Comparison of ENCODE assay signal across 29 mouse cellular contexts in genomic region chr5:48662504-48662903, GRCm38 (mm10).
DNase-seq lines count a peak whose midpoint lies in the region; ATAC-seq and TF ChIP-seq lines count a peak whose summit lies in the region.
"Had no signal": no experiment of that assay in that cellular context is flagged by ENCODE, and none has a peak within 500 bp of the region (broad histone marks: within the 10 kb centered on the region; RNA-seq: fewer than 3 reads in every experiment).

No protein-coding gene starts in this region.

- no peak for TF ChIP-seq POLR2A in brain, embryonic 14.5 days (IDR thresholded peaks at IDR 0.05; ENCODE audit: borderline replicate concordance, extremely low read depth, insufficient read depth, insufficient read length, poor library complexity, severe bottlenecking)

- no peaks in the 10 kb centered on the region for H3K36me3 ChIP-seq in midbrain, embryonic 11.5 days (ENCODE audit: control insufficient read depth, insufficient read depth, low read length)
- no peaks in the 10 kb centered on the region for H3K36me3 ChIP-seq in midbrain, embryonic 10.5 days
- H3K36me3 ChIP-seq in midbrain, embryonic 15.5 days (replicated peaks): no peaks in the 10 kb centered on the region
- H3K36me3 ChIP-seq: embryonic facial prominence, embryonic 13.5 days; embryonic facial prominence, embryonic 15.5 days; forebrain, embryonic 10.5 days; forebrain, embryonic 12.5 days; G1E had no signal

- H3K9me3 ChIP-seq in midbrain, embryonic 11.5 days (ENCODE audit: control insufficient read depth, low read length): no peaks in the 10 kb centered on the region
- no peaks in the 10 kb centered on the region for H3K9me3 ChIP-seq in midbrain, embryonic 10.5 days (replicated peaks)
- H3K9me3 ChIP-seq in midbrain, embryonic 15.5 days: no peaks in the 10 kb centered on the region
- H3K9me3 ChIP-seq: embryonic facial prominence, embryonic 13.5 days; embryonic facial prominence, embryonic 15.5 days; forebrain, embryonic 10.5 days; forebrain, embryonic 12.5 days; G1E had no signal

- ATAC-seq in midbrain, embryonic 11.5 days (ENCODE audit: low FRiP score): peak; percentile 48; the same call in 1 of the 2 replicates
- ATAC-seq in midbrain, embryonic 15.5 days (replicated peaks): peak; percentile 72
- ATAC-seq: activated CD4-positive, CD25-positive, alpha-beta regulatory T cell, adult 4 months; CD4-positive, CD25-positive, alpha-beta regulatory T cell, adult 4 months; forebrain, embryonic 14.5 days; forebrain, embryonic 16.5 days; Patski had no signal

- no peaks in the 10 kb centered on the region for H3K4me1 ChIP-seq in midbrain, embryonic 11.5 days (ENCODE audit: control insufficient read depth, insufficient read depth, low read length)
- H3K4me1 ChIP-seq in midbrain, embryonic 10.5 days: no peaks in the 10 kb centered on the region
- H3K4me1 ChIP-seq in midbrain, embryonic 15.5 days: 0 out of 2 replicates have a peak, but pooled peaks cover 2% of the 10 kb centered on the region
- H3K4me1 ChIP-seq: embryonic facial prominence, embryonic 13.5 days; embryonic facial prominence, embryonic 15.5 days; forebrain, embryonic 10.5 days; forebrain, embryonic 12.5 days had no signal

- H3K27me3 ChIP-seq in midbrain, embryonic 11.5 days (ENCODE audit: control insufficient read depth, insufficient read depth, low read length): no peaks in the 10 kb centered on the region
- no peaks in the 10 kb centered on the region for H3K27me3 ChIP-seq in midbrain, embryonic 10.5 days (ENCODE audit: low read depth, poor library complexity, severe bottlenecking)
- H3K27me3 ChIP-seq in midbrain, embryonic 15.5 days (replicated peaks): no peaks in the 10 kb centered on the region
- H3K27me3 ChIP-seq: CH12.LX; embryonic facial prominence, embryonic 13.5 days; embryonic facial prominence, embryonic 15.5 days; forebrain, embryonic 12.5 days; Patski had no signal

- DNase-seq in midbrain, embryonic 11.5 days (ENCODE audit: low spot score, missing footprints): peak; percentile 71
- DNase-seq in midbrain, embryonic 10.5 days (ENCODE audit: low spot score): no peak
- DNase-seq in brain, embryonic 14.5 days (ENCODE audit: low read depth): peak; percentile 63
- DNase-seq in right cerebral cortex, adult 18-20 months: no peak
- DNase-seq in gastrocnemius, adult 2 months: no peak
- DNase-seq: adrenal gland, adult 8-10 months; adrenal gland, postnatal 14 days; adrenal gland, postnatal 36 days; B cell, adult 2 months; cerebellum, adult 11 months; cerebellum, adult 18-20 months; cerebellum, adult 8-10 months; cerebellum, adult 9-11 months; cerebellum, postnatal 14 days; cerebellum, postnatal 36 days; embryo, embryonic 11 days had no signal

- intact Hi-C loops in gastrocnemius, adult 2 months (cut with DNase I): no loop called here

- no peak overlapping the region for H3K27ac ChIP-seq in midbrain, embryonic 11.5 days (ENCODE audit: low read depth, low read length)
- no peak overlapping the region for H3K27ac ChIP-seq in midbrain, embryonic 10.5 days (replicated peaks)
- H3K27ac ChIP-seq in midbrain, embryonic 15.5 days: no peak overlapping the region
- H3K27ac ChIP-seq in gastrocnemius, adult 2 months: no peak overlapping the region
- H3K27ac ChIP-seq: embryonic facial prominence, embryonic 13.5 days; embryonic facial prominence, embryonic 15.5 days; forebrain, embryonic 10.5 days; forebrain, embryonic 12.5 days had no signal

- TF ChIP-seq CTCF in brain, embryonic 14.5 days (IDR thresholded peaks at IDR 0.05; ENCODE audit: borderline replicate concordance, extremely low read depth, insufficient read depth, insufficient read length): no peak
- TF ChIP-seq CTCF in gastrocnemius, adult 2 months (IDR thresholded peaks at IDR 0.05): no peak

- H3K4me2 ChIP-seq in midbrain, embryonic 11.5 days: no peak overlapping the region
- H3K4me2 ChIP-seq in midbrain, embryonic 15.5 days: no peak overlapping the region
- H3K4me2 ChIP-seq: embryonic facial prominence, embryonic 13.5 days; embryonic facial prominence, embryonic 15.5 days; forebrain, embryonic 12.5 days had no signal

- H3K4me3 ChIP-seq in midbrain, embryonic 11.5 days (ENCODE audit: low read depth, low read length): no peak overlapping the region
- H3K4me3 ChIP-seq in midbrain, embryonic 10.5 days: no peak overlapping the region
- no peak overlapping the region for H3K4me3 ChIP-seq in midbrain, embryonic 15.5 days
- H3K4me3 ChIP-seq in gastrocnemius, adult 2 months: no peak overlapping the region
- H3K4me3 ChIP-seq: embryonic facial prominence, embryonic 13.5 days; embryonic facial prominence, embryonic 15.5 days; erythroblast, embryonic 14.5 days; forebrain, embryonic 10.5 days; forebrain, embryonic 12.5 days had no signal

- WGBS in midbrain, embryonic 11.5 days: 68% methylated on average over 3 of the region's 3 CpGs
- 78% methylated on average over 3 of the region's 3 CpGs for WGBS in midbrain, embryonic 10.5 days
- 42% methylated on average over 3 of the region's 3 CpGs for WGBS in midbrain, embryonic 15.5 days

- no peak overlapping the region for H3K9ac ChIP-seq in midbrain, embryonic 11.5 days (ENCODE audit: low read length)
- no peak overlapping the region for H3K9ac ChIP-seq in midbrain, embryonic 15.5 days
- H3K9ac ChIP-seq: embryonic facial prominence, embryonic 13.5 days; embryonic facial prominence, embryonic 15.5 days; forebrain, embryonic 12.5 days had no signal

Comparison
In these comparisons a context has a peak if more than half of its experiments do, and no peak if none do; other contexts are left out.
1. DNase-seq: peak in midbrain, embryonic 11.5 days (single experiment) and brain, embryonic 14.5 days (single experiment); none in midbrain, embryonic 10.5 days (single experiment), right cerebral cortex, adult 18-20 months (single experiment) and gastrocnemius, adult 2 months (single experiment).